Mouse (Mus musculus): Measurements from ENCODE around the gene Ms4a13. TPM values are rescaled to one million over a fixed set of nuclear protein-coding genes. Genes with fewer than 3 reads are reported as not detected.
"Not testable (repeated sequence)": the region's sequence is repeated elsewhere in the genome, so short reads cannot be mapped to it uniquely, and the experiment has no call there.

Ms4a13 gene
- total RNA-seq, 1 experiment: not detected

GRCm38 (mm10) chr19:11184121-11184520, 12.4 kb downstream of the Ms4a13 start:
- H3K27ac ChIP-seq (ENCODE audit: insufficient read depth, low read depth, low read length, poor library complexity, severe bottlenecking): no peak overlapping the region
- TF ChIP-seq ZNF384 (IDR thresholded peaks at IDR 0.05; ENCODE audit: low read depth, low read length): no peak
- no peak for TF ChIP-seq CHD2 (IDR thresholded peaks at IDR 0.05; ENCODE audit: low read depth, low read length)
- TF ChIP-seq ZC3H11A (IDR thresholded peaks at IDR 0.05; ENCODE audit: borderline replicate concordance, low read depth, low read length): peak; percentile 91
- no peak for TF ChIP-seq MAFK (IDR thresholded peaks at IDR 0.05; ENCODE audit: insufficient read depth, low read depth, low read length)
- no peak for TF ChIP-seq HCFC1 (IDR thresholded peaks at IDR 0.05; ENCODE audit: borderline replicate concordance, insufficient read depth, low read length)
- H3K9me3 ChIP-seq (ENCODE audit: control insufficient read depth, insufficient read depth, low read depth, low read length): no peaks in the 10 kb centered on the region
- H3K4me3 ChIP-seq (ENCODE audit: insufficient read depth in 1 of 2, low read depth in 1 of 2, low read length in 2 of 2, poor library complexity in 1 of 2, severe bottlenecking in 1 of 2): no peak overlapping the region
- H3K36me3 ChIP-seq (ENCODE audit: control insufficient read depth, insufficient read depth, low read length, poor library complexity, severe bottlenecking): no peaks in the 10 kb centered on the region
- no peak overlapping the region for H3K9ac ChIP-seq (ENCODE audit: insufficient read depth, low read depth, low read length, poor library complexity, severe bottlenecking)
- H3K4me1 ChIP-seq (ENCODE audit: control insufficient read depth in 2 of 2, insufficient read depth in 2 of 2, low read length in 2 of 2, poor library complexity in 1 of 2): no peaks in the 10 kb centered on the region
- DNase-seq (ENCODE audit: low read depth, low spot score): peak; percentile 60
- in situ Hi-C loops (cut with MboI; ENCODE audit: low sequenced_read_pairs in 2 of 2, unreplicated experiment in 2 of 2): loop anchor here (10.0 kb wide), 2 partner anchors 161 to 421 kb away; partner anchors contain the start of gene Ms4a6d (in 2 of the 2)

GRCm38 (mm10) chr19:11177464-11177863, 19.1 kb downstream of the Ms4a13 start:
- no peak overlapping the region for H3K4me3 ChIP-seq (ENCODE audit: insufficient read depth in 1 of 2, low read depth in 1 of 2, low read length in 2 of 2, poor library complexity in 1 of 2, severe bottlenecking in 1 of 2)
- H3K9ac ChIP-seq (ENCODE audit: insufficient read depth, low read depth, low read length, poor library complexity, severe bottlenecking): no peak overlapping the region
- DNase-seq (ENCODE audit: low read depth, low spot score): no peak
- in situ Hi-C loops (cut with MboI; ENCODE audit: low sequenced_read_pairs in 2 of 2, unreplicated experiment in 2 of 2): no loop called here
- H3K27ac ChIP-seq (ENCODE audit: insufficient read depth, low read depth, low read length, poor library complexity, severe bottlenecking): no peak overlapping the region
- TF ChIP-seq CHD2 (IDR thresholded peaks at IDR 0.05; ENCODE audit: low read depth, low read length) (no peak), ZNF384 (IDR thresholded peaks at IDR 0.05; ENCODE audit: low read depth, low read length) (no peak), MAFK (IDR thresholded peaks at IDR 0.05; ENCODE audit: insufficient read depth, low read depth, low read length) (no peak), HCFC1 (IDR thresholded peaks at IDR 0.05; ENCODE audit: borderline replicate concordance, insufficient read depth, low read length) (no peak), ZC3H11A (IDR thresholded peaks at IDR 0.05; ENCODE audit: borderline replicate concordance, low read depth, low read length) (no peak)
- H3K4me1 ChIP-seq (ENCODE audit: control insufficient read depth in 2 of 2, insufficient read depth in 2 of 2, low read length in 2 of 2, poor library complexity in 1 of 2): no peaks in the 10 kb centered on the region
- H3K9me3 ChIP-seq (ENCODE audit: control insufficient read depth, insufficient read depth, low read depth, low read length): no peaks in the 10 kb centered on the region
- H3K36me3 ChIP-seq (ENCODE audit: control insufficient read depth, insufficient read depth, low read length, poor library complexity, severe bottlenecking): no peaks in the 10 kb centered on the region

GRCm38 (mm10) chr19:11165172-11165571, 31.4 kb downstream of the Ms4a13 start, which contains the start of gene 1700025F22Rik:
1700025F22Rik (minus strand) TSS chr19:11165320.
- no peaks in the 10 kb centered on the region for H3K4me1 ChIP-seq (ENCODE audit: control insufficient read depth in 2 of 2, insufficient read depth in 2 of 2, low read length in 2 of 2, poor library complexity in 1 of 2)
- TF ChIP-seq ZC3H11A (IDR thresholded peaks at IDR 0.05; ENCODE audit: borderline replicate concordance, low read depth, low read length) (peak; percentile 43; the same call in 1 of the 2 replicates), HCFC1 (IDR thresholded peaks at IDR 0.05; ENCODE audit: borderline replicate concordance, insufficient read depth, low read length) (no peak)
- DNase-seq (ENCODE audit: low read depth, low spot score): peak; percentile 27
- H3K27ac ChIP-seq (ENCODE audit: insufficient read depth, low read depth, low read length, poor library complexity, severe bottlenecking): no peak within 1 kb of the TSS
- in situ Hi-C loops (cut with MboI; ENCODE audit: low sequenced_read_pairs in 2 of 2, unreplicated experiment in 2 of 2): no loop called here
- H3K9ac ChIP-seq (ENCODE audit: insufficient read depth, low read depth, low read length, poor library complexity, severe bottlenecking): no peak within 1 kb of the TSS
- H3K9me3 ChIP-seq (ENCODE audit: control insufficient read depth, insufficient read depth, low read depth, low read length): no peaks in the 10 kb centered on the region
- no peak within 1 kb of the TSS for H3K4me3 ChIP-seq (ENCODE audit: insufficient read depth in 1 of 2, low read depth in 1 of 2, low read length in 2 of 2, poor library complexity in 1 of 2, severe bottlenecking in 1 of 2)
- H3K36me3 ChIP-seq (ENCODE audit: control insufficient read depth, insufficient read depth, low read length, poor library complexity, severe bottlenecking): no peaks in the 10 kb centered on the region

GRCm38 (mm10) chr19:11157890-11158289, 38.6 kb downstream of the Ms4a13 start:
- TF ChIP-seq ZNF384 (IDR thresholded peaks at IDR 0.05; ENCODE audit: low read depth, low read length): peak; percentile 84; the same call in 1 of the 2 replicates
- H3K9ac ChIP-seq (ENCODE audit: insufficient read depth, low read depth, low read length, poor library complexity, severe bottlenecking); in situ Hi-C loops (cut with MboI; ENCODE audit: low sequenced_read_pairs in 2 of 2, unreplicated experiment in 2 of 2); H3K27ac ChIP-seq (ENCODE audit: insufficient read depth, low read depth, low read length, poor library complexity, severe bottlenecking); DNase-seq (ENCODE audit: low read depth, low spot score); H3K4me1 ChIP-seq (ENCODE audit: control insufficient read depth in 2 of 2, insufficient read depth in 2 of 2, low read length in 2 of 2, poor library complexity in 1 of 2); H3K9me3 ChIP-seq (ENCODE audit: control insufficient read depth, insufficient read depth, low read depth, low read length); H3K4me3 ChIP-seq (ENCODE audit: insufficient read depth in 1 of 2, low read depth in 1 of 2, low read length in 2 of 2, poor library complexity in 1 of 2, severe bottlenecking in 1 of 2); H3K36me3 ChIP-seq (ENCODE audit: control insufficient read depth, insufficient read depth, low read length, poor library complexity, severe bottlenecking): not testable (repeated sequence)

GRCm38 (mm10) chr19:11135336-11135735, 61.2 kb downstream of the Ms4a13 start:
- no peaks in the 10 kb centered on the region for H3K4me1 ChIP-seq (ENCODE audit: control insufficient read depth in 2 of 2, insufficient read depth in 2 of 2, low read length in 2 of 2, poor library complexity in 1 of 2)
- no peak for DNase-seq (ENCODE audit: low read depth, low spot score)
- H3K9me3 ChIP-seq (ENCODE audit: control insufficient read depth, insufficient read depth, low read depth, low read length): no peaks in the 10 kb centered on the region
- in situ Hi-C loops (cut with MboI; ENCODE audit: low sequenced_read_pairs in 2 of 2, unreplicated experiment in 2 of 2): no loop called here
- H3K27ac ChIP-seq (ENCODE audit: insufficient read depth, low read depth, low read length, poor library complexity, severe bottlenecking): no peak overlapping the region
- no peak overlapping the region for H3K4me3 ChIP-seq (ENCODE audit: insufficient read depth in 1 of 2, low read depth in 1 of 2, low read length in 2 of 2, poor library complexity in 1 of 2, severe bottlenecking in 1 of 2)
- H3K36me3 ChIP-seq (ENCODE audit: control insufficient read depth, insufficient read depth, low read length, poor library complexity, severe bottlenecking): no peaks in the 10 kb centered on the region
- H3K9ac ChIP-seq (ENCODE audit: insufficient read depth, low read depth, low read length, poor library complexity, severe bottlenecking): no peak overlapping the region
- TF ChIP-seq HCFC1 (IDR thresholded peaks at IDR 0.05; ENCODE audit: borderline replicate concordance, insufficient read depth, low read length): no peak
- no peak for TF ChIP-seq ZC3H11A (IDR thresholded peaks at IDR 0.05; ENCODE audit: borderline replicate concordance, low read depth, low read length)
- no peak for TF ChIP-seq ZNF384 (IDR thresholded peaks at IDR 0.05; ENCODE audit: low read depth, low read length)
- TF ChIP-seq CHD2 (IDR thresholded peaks at IDR 0.05; ENCODE audit: low read depth, low read length): no peak
- no peak for TF ChIP-seq MAFK (IDR thresholded peaks at IDR 0.05; ENCODE audit: insufficient read depth, low read depth, low read length)

Measured in ES-E14 (cell line).